Mouse (Mus musculus): ENCODE results near the gene Cd38.
A peak's percentile ranks its signal among the peaks of the same experiment; 100 is the strongest.
"Not testable (repeated sequence)": the region's sequence is repeated elsewhere in the genome, so short reads cannot be mapped to it uniquely, and the experiment has no call there.

Gene Cd38

GRCm38 (mm10) chr5:43860096-43860495, 8.3 kb upstream of the Cd38 start:
- DNase-seq: no peak

DNA sequence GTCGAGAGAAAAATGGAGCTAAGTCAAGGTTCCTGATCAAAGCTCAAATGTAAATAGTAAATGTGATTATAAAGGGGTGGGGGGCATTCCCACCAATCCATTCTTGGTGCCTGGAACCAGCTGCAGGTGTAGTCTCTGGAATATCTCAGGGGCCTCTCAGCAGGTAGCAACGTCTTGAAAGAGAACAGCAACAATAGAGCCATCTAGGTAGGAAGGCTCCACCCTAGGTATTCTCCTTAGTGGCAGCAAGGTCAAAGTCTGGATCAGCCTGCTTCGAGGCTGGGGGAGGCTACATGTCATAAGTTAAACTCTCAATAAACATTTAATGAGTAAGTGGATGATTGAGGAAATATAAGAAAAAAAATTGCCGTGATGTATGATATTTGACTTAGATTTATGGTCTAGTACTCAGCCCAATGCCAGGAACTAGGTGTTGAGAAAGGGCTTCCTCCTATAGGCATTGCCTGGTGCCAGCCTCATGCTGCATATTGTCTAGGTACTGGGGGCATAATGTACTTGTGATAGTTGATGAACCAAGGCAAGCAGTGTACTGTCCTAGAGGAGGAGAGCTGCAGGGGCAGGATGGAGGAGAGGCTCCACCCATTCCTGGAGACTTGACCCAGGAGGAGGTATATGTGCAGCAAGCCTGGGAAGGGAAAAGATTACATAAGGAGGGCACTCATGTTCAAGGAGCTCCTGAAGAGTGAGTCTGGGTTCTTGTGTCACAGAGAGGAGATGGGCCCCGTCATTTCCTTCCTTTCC, 7.5 kb upstream of the Cd38 start:
- no peak for DNase-seq

- no peak for DNase-seq
These were observed 4.7 kb upstream of the Cd38 start for GRCm38 (mm10) chr5:43863642-43864041.

DNA sequence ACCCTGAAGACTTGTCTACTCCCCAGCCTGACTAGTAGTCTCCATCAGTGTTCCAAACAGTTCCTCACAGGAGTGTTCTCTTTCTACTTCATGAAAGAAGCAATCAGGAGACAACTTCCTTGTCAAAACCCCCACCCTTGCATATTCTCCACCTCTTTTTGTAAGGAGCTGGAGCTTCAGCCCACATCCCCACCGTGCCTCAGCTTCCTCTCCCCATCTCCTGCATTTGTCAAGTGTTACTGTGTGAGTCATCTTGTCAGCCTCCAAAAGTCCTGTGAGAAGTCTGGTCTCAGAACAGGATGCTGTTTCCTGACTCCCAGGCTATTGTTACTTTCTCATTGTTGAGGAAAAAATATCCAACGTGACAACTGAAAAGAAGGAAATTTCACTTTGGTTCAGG, 3.0 kb upstream of the Cd38 start:
- no peak for DNase-seq

GRCm38 (mm10) chr5:43868711-43869600, 603 bp downstream of the Cd38 start:
- DNase-seq: peak; percentile 19

GRCm38 (mm10) chr5:43871845-43872244, 3.5 kb downstream of the Cd38 start:
- no peak for DNase-seq

GRCm38 (mm10) chr5:43872652-43873051, 4.3 kb downstream of the Cd38 start:
- DNase-seq: no peak

- DNase-seq: no peak
These were observed 13.7 kb downstream of the Cd38 start for GRCm38 (mm10) chr5:43882034-43882433.

- no peak for DNase-seq
These were observed 16.9 kb downstream of the Cd38 start for GRCm38 (mm10) chr5:43885060-43885820.

GRCm38 (mm10) chr5:43892386-43892785, 24.0 kb downstream of the Cd38 start:
- no peak for DNase-seq

DNA sequence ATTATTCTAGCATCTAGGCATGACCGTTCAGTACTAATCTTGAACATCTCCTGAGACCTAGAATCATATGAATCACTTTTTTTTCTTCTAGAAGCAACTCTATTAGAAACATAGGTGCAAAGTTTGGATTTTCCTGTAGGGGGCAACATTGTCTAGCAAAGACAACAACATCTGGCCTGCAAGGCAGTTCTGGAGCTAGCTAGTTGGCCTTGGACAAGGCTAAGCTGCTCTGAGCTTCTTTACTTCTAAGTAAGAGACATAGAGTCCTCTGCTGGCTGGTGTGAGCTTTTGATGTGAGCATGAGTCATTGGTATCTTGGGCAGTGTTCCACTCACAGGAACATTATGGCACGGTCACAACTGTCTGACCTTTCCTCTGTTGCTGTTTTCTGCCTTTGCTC, 25.8 kb downstream of the Cd38 start:
- no peak for DNase-seq

DNA sequence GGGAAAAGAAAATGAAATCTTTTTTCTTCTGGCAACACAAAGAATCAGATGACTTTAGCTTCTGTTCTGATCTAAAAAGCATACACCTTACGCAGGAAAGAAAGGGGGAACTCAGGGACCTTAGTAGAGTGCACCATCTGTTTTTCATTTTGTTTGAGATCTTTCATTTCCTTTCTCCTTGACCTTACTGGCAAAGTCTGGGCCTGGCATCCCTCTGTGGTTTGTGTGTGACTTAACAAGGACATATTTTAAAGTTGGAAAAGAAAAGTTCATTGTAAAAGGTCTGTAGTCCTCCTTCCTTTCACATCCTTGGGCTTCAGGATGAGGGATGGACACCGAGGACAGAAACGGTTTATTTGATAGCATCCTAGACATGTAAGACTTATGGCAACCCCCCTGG, 27.6 kb downstream of the Cd38 start:
- DNase-seq: no peak

DNA sequence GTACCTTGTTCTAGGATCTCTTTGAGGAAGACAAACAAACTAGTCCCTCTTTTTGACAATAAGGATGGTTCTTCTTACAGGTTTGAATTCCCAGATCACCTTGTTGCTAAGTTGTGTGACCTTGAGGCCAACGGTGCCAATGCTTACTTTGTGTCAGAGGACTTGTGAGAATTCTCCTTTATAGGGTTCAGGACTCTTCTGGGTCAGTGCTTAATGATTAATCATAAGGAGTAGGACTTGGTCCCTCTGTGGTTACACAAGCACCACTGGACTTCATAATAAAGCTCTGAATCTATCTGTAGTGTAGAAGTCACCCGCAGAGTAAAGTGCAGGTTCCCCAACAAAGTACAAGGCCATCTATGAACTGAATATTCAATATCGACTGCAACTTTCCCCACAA, 36.3 kb downstream of the Cd38 start:
- DNase-seq: no peak

DNA sequence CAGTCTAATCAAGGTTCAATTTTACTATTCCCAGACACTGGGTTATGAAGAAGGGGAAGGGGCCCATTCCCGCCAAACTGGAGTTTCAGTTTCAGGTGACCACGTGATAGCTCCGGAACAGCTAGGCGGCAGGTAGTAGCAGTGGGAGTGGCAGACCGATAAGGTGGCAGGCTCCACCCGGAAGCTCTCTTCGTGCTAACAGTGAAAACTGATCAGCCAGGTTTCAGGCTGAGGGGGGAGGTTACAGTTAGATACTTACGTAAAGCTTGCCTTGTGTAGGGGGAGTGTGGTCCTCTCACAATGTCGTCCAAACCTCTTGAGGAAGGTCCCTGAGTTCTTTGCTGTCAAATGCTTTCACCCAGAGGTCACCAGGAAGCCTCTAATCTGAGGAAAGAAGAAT, 40.9 kb downstream of the Cd38 start:
- no peak for DNase-seq

GRCm38 (mm10) chr5:43910006-43910405, 41.7 kb downstream of the Cd38 start:
- no peak for DNase-seq

DNA sequence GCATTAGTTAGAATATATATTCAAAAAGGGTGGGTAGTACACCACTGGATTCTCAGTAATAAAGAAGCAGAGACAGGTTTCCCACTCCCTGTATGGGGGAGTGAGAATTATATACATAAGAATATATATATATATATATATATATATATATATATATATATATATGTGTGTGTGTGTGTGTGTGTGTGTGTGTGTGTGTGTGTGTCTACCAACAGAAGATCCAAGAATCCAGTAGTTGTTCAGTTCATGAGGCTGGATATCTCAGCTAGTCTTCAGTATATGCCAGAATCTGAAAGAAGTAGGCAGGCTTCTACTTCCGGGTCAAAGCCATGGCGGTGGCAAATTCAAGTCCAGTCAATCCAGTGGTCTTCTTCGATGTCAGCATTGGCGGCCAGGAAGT, 44.5 kb downstream of the Cd38 start, which contains the start of gene Gm7879:
Gene Gm7879 (plus strand): TSS at position 301 of the 400 bp plus-strand sequence.
- DNase-seq: not testable (repeated sequence)

- DNase-seq: no peak
These were observed 47.0 kb downstream of the Cd38 start for GRCm38 (mm10) chr5:43915261-43915886.

GRCm38 (mm10) chr5:43921877-43922276, 53.5 kb downstream of the Cd38 start:
- no peak for DNase-seq

DNA sequence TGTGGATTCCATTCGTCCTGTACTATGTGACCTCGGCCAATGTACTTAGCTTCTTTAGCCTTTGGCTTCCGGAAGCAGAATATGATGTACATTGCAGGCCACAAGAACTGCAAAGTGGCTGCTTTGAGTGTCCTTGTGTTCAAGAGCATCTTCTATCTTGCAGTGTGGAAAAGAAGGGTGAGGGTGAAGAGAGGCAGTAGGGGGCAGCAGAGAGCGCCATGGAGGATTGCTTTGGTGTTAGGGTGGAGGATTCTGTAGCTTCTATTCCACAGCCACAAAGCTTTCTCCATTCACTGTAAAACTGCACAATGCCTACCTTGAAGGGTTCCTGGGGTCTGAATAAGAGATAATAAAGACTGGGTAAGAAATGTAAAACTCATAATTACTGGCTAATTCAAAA, 55.6 kb downstream of the Cd38 start:
- peak; percentile 49 for DNase-seq

DNA sequence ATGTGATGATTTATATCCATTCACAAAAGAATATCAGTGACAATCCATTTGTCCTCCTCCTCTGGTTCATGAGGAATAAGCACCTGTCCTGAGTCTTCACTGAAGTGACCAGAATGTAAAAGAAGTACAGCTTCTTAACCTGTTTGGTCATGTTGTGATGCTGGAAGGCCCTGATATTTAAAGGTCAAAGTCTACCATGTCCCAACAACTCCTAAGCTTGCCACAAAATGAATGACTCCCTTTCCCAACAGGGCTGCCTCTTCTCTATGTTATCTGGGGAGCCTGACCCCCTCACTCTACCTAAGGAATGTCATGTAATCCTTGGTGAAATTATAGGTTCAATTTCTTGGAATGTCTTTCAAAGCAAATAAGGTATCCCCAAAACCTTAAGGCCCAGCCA, 59.4 kb downstream of the Cd38 start:
- no peak for DNase-seq

DNA sequence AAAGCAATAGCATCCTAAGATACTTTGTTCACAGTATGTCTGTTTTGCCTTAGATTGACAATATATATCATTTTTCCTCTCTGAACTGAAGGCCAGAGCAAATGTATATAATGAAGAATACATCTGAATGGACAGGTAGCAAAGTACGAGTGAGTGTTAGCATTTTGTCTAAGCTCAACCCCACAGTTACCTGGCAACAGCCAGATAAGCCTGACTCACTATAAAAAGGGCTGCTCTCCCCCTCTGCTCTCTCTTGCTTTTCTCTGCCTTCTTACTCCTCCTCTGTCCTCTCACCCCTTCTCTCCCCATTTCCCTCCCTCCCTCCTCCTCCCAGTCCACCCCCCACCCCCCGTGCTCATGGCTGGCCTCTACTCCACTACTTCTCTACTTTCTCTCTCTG, 64.9 kb downstream of the Cd38 start:
- no peak for DNase-seq

DNA sequence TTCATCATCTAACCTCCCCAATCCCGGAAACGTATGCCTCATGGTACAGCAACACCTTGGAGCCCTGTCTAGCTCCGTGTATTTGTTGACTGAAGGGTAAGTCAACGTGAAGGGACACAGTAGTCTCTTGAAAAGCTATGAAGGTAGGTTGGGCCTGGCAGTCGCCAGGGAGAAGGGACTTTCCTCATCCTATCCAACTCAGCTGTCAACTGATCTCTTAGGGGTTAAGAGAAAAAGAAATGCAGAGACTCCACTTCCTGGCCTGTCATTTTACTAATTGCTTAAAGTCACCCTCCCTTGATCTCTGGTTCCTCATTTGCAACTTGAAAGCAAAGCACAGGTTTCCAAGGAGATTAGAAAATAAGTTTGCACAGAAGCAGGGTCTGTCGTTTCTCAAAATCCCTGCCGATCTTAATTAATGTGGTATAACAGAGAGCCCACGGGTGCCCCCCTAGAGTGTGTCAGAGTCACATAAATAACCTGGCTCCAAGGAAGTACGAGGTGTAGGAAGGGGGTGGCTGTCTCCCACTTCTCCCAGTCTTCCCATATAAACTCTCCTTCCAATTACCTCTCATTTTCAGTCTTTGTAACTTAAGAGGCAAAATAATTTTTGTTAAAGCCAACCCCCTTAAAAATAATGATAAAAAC, 79.1 kb downstream of the Cd38 start:
- no peak for DNase-seq

All from liver (tissue).